Mouse (Mus musculus) ES-Bruce4 (cell line): ENCODE results near the gene Slamf6. TPM values are rescaled to one million over a fixed set of nuclear protein-coding genes. Genes with fewer than 3 reads are reported as not detected.

ENCODE experiments used
- H3K27ac ChIP-seq: 2 replicates; pipeline ENCODE4 v1.5.1; 2012; ENCODE audit warnings: low read length, inconsistent platforms; ENCODE audit not compliant: insufficient read depth
- H3K27me3 ChIP-seq: 2 replicates; pipeline ENCODE4 v1.6.1; 2012; ENCODE audit warnings: mild to moderate bottlenecking, low read length, inconsistent platforms; ENCODE audit not compliant: control insufficient read depth, poor library complexity, insufficient read depth, severe bottlenecking
- H3K36me3 ChIP-seq: 2 replicates; pipeline ENCODE4 v1.6.1; 2012; ENCODE audit warnings: inconsistent platforms, mild to moderate bottlenecking, low read length, moderate library complexity; ENCODE audit not compliant: control insufficient read depth, poor library complexity, insufficient read depth, severe bottlenecking
- H3K4me1 ChIP-seq: one replicate; pipeline ENCODE4 v1.8.1; 2011; ENCODE audit warnings: low read length; ENCODE audit not compliant: control insufficient read depth, insufficient read depth
- H3K4me3 ChIP-seq: 2 replicates; pipeline ENCODE4 v1.5.1; 2011; ENCODE audit warnings: low read depth, mild to moderate bottlenecking, low read length
- H3K9ac ChIP-seq: 2 replicates; pipeline ENCODE4 v1.6.1; 2012; ENCODE audit warnings: low read depth, mild to moderate bottlenecking, inconsistent platforms; ENCODE audit not compliant: poor library complexity, severe bottlenecking
- H3K9me3 ChIP-seq: replicated peaks from 2 replicates; pipeline ENCODE4 v1.6.1; 2012; ENCODE audit warnings: mild to moderate bottlenecking, low read length, inconsistent platforms; ENCODE audit not compliant: control insufficient read depth, poor library complexity, insufficient read depth, severe bottlenecking
- CTCF ChIP-seq: IDR thresholded peaks from one replicate; pipeline ENCODE4 v1.8.1; 2011; ENCODE audit warnings: low read depth, low read length
- EP300 ChIP-seq: IDR thresholded peaks from 2 replicates; pipeline ENCODE4 v1.6.1; 2011; ENCODE audit warnings: low read depth, low read length; ENCODE audit not compliant: insufficient read depth
- POLR2A ChIP-seq: IDR thresholded peaks from one replicate; pipeline ENCODE4 v1.8.1; 2011; ENCODE audit warnings: low read length; ENCODE audit not compliant: insufficient read depth
- polyA plus RNA-seq: library from polyadenylated mRNA; stranded (reverse); fragments of >200 nt; gene quantifications from 2 replicates; pipeline ENCODE4 v1.2.4, GENCODE M21; 2011; ENCODE audit warnings: low read depth; ENCODE audit not compliant: missing spikeins, insufficient read depth, insufficient read length

The Slamf6 gene
- polyA plus RNA-seq, 1 experiment, result not detected

DNA sequence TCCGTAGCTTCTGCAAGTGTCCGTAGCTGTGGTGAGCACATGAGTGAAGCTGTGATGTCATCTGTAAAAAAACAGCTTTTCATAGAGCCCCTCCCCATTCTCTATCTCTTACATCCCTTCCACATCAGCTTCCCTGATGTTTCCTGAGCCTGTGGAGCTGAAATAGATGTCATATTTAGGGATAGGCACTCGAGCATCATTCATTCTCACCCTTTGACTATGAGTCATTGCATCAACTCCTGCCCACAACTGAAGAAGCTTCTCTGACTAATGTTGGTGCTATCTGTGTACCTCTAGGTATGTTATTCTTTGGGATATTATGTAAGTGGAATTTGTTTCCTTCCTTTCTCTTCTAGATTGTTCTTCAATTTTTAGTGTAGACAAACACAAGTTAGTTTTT is 7.6 kb downstream of the Slamf6 start:
- Histone ChIP-seq H3K4me3 (no peak overlapping the region), H3K27me3 (no peaks in the 10 kb centered on the region), H3K36me3 (no peaks in the 10 kb centered on the region), H3K9ac (no peak overlapping the region), H3K27ac (no peak overlapping the region), H3K4me1 (no peaks in the 10 kb centered on the region), H3K9me3 (no peaks in the 10 kb centered on the region)
- TF ChIP-seq EP300, result no peak
- TF ChIP-seq CTCF, result no peak
- no peak for TF ChIP-seq POLR2A

DNA sequence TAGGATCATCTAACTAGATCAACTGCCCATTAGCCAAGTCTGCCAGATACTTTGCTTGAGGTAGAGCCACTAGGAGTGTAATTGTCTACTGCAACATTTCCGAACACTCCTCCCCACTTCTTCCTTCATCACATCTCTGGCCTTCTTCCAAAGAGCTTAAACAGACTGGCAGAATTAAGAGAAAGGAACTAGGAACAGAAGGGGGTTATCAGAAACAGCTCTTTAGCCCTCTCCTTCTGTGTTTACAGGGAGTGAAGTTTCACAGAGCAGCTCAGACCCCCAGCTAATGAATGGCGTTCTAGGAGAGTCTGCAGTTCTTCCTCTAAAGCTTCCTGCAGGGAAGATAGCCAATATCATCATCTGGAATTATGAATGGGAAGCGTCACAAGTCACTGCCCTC is 16.5 kb downstream of the Slamf6 start:
- H3K4me1 ChIP-seq, result no peaks in the 10 kb centered on the region
- TF ChIP-seq CTCF, result no peak
- H3K27ac ChIP-seq, result no peak overlapping the region
- no peaks in the 10 kb centered on the region for H3K27me3 ChIP-seq
- H3K4me3 ChIP-seq, result no peak overlapping the region
- H3K36me3 ChIP-seq, result no peaks in the 10 kb centered on the region
- no peaks in the 10 kb centered on the region; the same call in 1 of the 2 replicates for H3K9me3 ChIP-seq
- no peak overlapping the region for H3K9ac ChIP-seq

DNA sequence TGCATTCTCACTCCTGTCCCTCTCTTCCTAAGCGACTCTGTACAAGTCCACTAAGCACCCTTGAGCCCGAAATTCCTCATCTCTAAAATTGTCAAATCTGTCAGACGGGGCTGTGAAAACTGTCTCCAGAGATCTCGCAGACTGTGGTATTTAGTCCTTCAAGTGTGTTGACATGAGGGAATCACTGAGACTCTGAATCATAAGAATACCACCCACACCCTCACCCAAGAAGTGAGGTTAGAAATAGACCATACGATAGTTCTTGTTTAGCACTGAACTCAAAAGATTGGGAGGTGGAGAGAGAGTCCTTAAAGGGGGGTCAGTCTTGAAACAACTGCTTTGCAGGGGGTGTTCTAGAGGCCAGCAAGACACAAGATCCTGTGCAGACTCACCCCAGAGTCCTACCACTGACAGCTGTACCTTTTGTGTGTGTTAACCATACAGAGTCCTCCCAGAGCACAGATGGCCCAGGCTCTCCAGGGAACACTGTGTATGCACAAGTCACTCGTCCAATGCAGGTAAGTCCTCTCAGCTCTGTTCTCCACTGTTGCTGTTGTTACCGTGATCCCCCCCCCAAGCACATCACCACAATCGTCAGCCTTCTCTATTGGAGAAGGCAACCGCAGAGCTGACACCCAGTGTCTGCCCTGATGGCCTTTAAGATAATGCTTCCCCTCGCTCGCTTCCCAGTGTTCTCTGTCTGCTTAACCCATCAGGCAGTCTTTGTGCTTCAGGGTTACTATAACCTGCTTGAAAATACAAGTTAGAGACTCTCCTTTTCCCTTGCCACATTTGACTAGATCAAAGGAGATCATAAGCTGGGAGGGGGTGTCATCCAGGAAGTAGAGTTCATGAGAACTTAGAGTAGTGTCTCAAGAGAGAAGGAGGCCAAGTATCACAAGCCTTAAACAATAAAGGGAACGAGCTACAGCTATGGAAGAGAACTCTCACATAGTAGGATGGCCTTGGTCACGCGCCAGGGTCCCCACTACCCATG is 21.9 kb downstream of the Slamf6 start:
- Histone ChIP-seq H3K36me3 (no peaks in the 10 kb centered on the region), H3K27me3 (no peaks in the 10 kb centered on the region), H3K9ac (no peak overlapping the region), H3K27ac (no peak overlapping the region), H3K4me1 (peaks cover 2% of the 10 kb centered on the region), H3K9me3 (no peaks in the 10 kb centered on the region; the same call in 1 of the 2 replicates), H3K4me3 (no peak overlapping the region)
- TF ChIP-seq CTCF, result no peak
- TF ChIP-seq POLR2A, result no peak
- no peak for TF ChIP-seq EP300

DNA sequence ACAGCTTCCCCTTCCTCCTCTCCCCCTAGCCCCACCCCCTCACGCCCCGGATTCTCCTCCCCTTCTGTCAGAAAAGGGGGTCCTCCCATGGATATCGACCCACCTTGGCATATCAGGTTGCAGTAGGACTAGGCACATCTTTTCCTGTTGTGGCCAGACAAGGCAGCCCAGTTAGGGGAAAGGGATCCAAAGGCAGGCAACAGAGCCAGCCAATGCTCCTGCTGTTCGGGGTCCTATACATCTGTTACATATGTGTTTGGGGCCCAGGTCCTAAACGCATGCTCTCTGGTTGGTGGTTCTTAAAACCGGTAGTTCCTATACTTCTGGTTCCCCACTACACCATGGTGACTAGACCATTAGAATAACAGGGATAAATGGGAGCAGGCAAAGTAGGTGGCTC is 23.3 kb downstream of the Slamf6 start:
- H3K27me3 ChIP-seq, result no peaks in the 10 kb centered on the region
- H3K9ac ChIP-seq, result no peak overlapping the region
- no peak for TF ChIP-seq CTCF
- no peak for TF ChIP-seq POLR2A
- no peak for TF ChIP-seq EP300
- H3K4me3 ChIP-seq, result no peak overlapping the region
- no peaks in the 10 kb centered on the region for H3K36me3 ChIP-seq
- H3K9me3 ChIP-seq, result no peaks in the 10 kb centered on the region; the same call in 1 of the 2 replicates
- no peak overlapping the region for H3K27ac ChIP-seq
- H3K4me1 ChIP-seq, result peaks cover 2% of the 10 kb centered on the region

DNA sequence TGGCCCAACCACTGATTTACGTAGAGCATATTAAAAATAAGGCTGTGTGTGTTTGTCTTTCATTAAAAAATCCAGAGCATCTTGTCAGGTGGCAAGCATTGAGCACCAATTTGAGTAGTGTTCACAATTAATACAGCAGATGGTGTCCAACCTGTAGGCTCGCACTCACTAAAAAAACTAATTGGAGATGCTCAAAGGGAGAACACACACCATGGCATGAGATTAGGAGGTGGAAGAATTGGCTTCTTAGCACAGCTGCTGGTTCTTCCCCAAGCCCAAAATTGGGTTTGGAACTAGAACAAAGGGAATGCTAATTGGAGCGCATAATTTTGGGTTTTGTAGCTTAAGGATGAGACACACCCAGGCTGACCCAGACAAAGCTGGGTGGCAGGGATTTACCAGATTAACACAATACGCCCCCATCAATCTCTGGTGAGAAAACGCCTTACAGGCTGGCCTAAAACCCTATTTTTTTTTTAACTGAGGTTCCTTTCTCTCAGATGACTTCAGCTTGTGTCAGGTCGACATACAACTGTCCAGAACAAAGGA is 29.2 kb downstream of the Slamf6 start:
- H3K4me1 ChIP-seq, result peaks cover 5% of the 10 kb centered on the region
- H3K4me3 ChIP-seq, result no peak overlapping the region
- no peak overlapping the region for H3K27ac ChIP-seq
- no peaks in the 10 kb centered on the region for H3K9me3 ChIP-seq
- H3K9ac ChIP-seq, result no peak overlapping the region
- H3K36me3 ChIP-seq, result no peaks in the 10 kb centered on the region
- no peaks in the 10 kb centered on the region for H3K27me3 ChIP-seq
- TF ChIP-seq EP300, result no peak
- TF ChIP-seq CTCF, result no peak
- TF ChIP-seq POLR2A, result no peak
